Mouse (Mus musculus): ENCODE data around the gene Gh.
A peak's percentile ranks its signal among the peaks of the same experiment; 100 is the strongest.

Gene Gh

DNA sequence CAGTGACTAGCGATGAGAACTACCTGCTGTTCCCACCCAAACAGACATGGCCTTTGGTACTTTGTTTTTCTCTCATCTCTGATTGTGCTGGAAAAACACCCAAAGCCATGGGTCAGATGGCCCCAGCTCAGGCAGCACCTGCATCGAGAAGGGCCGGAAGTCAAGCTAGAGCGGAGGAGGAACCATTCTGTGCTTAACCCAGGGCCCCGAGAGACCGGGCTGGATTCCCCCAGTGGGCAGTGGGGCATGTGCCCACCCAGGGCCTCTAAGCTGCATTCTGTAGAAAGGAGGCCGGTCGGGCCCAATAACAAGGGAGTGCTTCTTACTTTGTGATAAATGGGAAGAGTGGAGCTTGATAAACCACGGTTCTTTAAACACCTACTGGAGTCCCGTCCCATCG lies 6.5 kb upstream of the Gh start:
- no peak for DNase-seq (ENCODE audit: low spot score in 2 of 2)

DNA sequence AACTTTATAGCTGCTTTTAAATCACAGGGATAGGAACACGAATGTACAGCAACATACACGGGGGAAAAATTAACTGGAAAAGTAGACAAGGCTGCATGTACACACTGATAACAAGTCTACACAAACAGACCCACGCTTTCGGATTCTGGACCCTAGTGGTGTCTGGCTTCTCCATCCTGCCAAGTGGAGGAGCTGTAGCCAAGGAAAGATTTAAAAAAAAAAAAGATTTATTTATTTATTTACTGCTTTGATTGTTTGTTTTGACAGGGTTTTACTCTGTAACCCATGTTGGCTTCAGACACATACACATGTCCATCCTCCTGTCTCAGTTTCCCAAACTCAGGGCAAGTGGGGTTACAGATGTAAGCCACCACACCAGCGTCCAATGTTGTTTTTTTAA lies 5.8 kb upstream of the Gh start:
- no peak for DNase-seq (ENCODE audit: low spot score in 2 of 2)

DNA sequence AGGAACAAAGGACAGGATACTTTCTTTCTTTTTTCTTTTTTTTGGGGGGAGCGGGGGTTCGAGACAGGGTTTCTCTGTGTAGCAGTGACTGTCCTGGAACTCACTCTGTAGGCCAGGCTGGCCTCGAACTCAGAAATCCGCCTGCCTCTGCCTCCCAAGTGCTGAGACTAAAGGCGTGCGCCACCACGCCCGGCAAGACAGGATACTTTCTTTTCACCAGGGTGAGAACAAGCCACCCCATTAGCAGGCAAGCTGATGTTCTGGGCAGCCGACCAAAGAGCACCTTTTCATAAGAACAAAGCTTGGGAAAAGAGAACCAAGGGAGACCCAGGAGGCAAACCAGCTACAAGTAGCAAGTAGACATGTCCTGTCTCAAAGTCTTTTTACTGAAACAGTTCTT lies 5.1 kb upstream of the Gh start:
- no peak for DNase-seq (ENCODE audit: low spot score in 2 of 2)

GRCm38 (mm10) chr11:106306065-106306385 lies 4.4 kb upstream of the Gh start:
- no peak for DNase-seq (ENCODE audit: low spot score in 2 of 2)

DNA sequence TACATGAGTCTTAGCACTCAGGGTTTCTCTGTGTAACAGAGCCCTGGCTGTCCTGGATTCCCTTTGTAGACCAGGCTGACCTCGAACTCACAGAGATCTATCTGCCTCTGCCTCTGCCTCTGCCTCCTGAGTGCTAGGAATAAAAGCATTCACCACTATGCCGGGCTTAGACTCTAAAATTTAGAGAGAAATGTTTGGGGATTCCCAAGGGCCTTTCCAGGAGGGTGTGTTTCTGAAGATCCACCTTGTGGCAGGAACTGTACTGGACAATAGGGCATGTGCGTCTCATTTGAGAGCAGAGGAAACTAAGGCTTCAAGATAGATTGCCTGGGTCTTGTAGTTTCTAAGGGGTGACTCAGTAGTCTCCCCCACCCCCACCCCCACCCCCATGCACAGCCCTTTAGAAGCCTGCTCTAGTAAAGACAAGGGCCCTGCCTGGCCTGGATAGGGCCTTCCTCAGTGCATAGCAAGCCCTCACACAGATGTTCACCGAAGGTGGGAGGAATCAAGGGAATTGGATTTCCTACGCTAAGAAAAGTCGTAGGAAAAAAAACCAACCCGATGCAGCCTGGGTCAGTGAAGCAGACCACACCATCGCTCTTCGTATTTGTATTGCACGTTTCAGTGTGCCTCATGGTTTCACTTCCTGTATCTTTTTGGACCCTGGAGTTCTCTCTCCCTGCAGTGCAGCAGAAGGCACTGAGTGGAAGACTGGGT lies 3.8 kb upstream of the Gh start:
- no peak for DNase-seq (ENCODE audit: low spot score in 2 of 2)

DNA sequence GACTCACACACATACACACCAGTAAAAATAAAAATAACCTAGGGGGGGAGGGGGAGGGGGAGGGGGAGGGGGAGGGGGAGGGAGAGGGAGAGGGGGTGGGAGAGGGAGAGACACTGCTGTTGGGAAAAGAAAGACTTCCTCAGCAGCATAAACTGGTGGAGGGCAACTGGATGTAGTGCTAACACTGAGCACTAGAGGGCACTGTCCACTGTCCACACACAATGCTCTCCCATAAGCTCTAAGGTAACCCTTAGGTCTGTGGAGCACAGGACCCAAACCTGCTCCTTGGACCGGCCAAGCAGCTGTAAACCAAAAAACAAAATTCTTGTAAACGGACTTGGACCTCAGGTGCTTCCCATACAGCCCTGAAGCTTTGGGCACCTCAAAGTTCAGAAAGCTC lies 969 bp upstream of the Gh start:
- no peak for DNase-seq (ENCODE audit: low spot score in 2 of 2)

DNA sequence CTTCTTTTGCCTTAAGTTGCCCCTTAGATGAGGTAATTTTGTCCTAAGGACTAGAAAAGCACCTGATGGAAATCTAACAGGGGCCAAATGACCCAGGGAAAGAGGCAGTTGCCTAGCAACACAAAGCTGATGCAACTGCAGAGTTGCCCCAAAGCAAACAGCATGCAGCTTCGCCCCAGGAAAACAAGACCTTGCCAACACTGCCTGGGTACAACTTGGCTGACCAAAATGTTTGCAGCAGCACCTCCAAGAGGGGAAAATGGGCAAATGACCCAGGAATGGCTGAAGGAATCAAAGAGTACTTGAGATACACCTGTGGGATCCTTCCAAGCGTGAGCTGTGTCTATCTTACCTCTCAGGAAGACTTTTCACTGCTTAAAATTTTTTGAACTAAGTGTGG lies 9.8 kb downstream of the Gh start:
- no peak for DNase-seq (ENCODE audit: low spot score in 2 of 2)

DNA sequence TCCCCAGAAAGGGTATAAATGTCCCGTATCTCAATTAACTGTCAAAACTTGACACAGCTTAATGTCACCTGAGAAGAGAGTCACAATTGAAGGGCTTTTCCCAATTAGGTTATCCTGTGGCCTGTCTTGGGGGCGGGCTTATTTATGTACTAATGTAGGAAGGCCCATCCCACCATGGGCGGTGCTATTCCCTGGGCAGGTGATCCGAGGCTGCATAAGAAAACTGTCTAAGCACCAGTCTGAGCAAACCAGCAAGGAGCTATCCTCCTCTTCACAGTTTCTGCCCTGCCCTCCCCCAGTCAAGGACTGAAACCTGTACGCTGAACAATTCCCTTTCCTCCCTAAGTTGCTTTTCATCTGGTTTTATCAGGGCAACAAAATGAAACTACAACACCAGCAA lies 11.3 kb downstream of the Gh start:
- DNase-seq (ENCODE audit: low spot score in 2 of 2): no peak

- no peak for DNase-seq (ENCODE audit: low spot score in 2 of 2)
Observed at GRCm38 (mm10) chr11:106289369-106289768, 12.3 kb downstream of the Gh start.

GRCm38 (mm10) chr11:106286987-106287386 lies 14.7 kb downstream of the Gh start:
- no peak for DNase-seq (ENCODE audit: low spot score in 2 of 2)

DNA sequence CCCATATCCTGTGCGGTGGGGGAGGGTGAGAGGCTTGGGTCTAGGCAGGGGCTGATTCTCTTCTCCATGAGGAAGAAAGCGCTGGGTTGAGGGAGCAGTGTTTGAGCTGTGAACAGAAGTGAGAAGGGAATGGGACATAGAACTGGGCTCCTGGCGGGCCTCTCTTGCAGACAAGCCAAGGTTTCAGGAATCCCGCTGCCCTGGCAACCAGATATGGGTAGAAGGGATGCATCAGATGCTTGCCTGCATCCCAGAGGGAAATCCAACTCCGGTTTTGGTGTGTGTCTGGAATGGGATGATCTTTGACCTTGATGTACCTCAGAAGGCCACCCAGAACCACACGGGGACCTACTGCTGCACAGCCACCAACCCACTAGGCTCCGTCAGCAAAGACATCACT lies 15.5 kb downstream of the Gh start:
- DNase-seq (ENCODE audit: low spot score in 2 of 2): no peak

- DNase-seq (ENCODE audit: low spot score in 2 of 2): no peak
Observed at GRCm38 (mm10) chr11:106284126-106284525, 17.5 kb downstream of the Gh start.

DNA sequence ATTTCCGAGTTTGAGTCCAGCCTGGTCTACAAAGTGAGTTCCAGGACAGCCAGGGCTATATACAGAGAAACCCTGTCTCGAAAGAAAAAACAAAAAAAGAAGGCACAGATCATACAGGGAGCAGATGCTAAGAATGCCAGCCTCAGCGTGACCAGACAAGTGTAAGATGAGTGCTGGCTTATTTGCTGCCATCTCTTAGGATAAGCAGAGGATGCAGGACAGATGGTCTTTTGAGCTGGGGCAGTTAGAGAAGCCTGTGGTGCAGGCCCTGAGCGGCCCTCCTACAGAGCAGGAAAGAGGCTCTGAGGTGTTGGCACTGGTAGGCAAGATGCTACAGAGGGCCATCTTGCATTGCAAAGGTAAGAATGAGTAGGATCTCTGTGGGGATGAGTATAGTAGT lies 18.3 kb downstream of the Gh start:
- DNase-seq (ENCODE audit: low spot score in 2 of 2): no peak

- no peak for DNase-seq (ENCODE audit: low spot score in 2 of 2)
Observed at GRCm38 (mm10) chr11:106282452-106282851, 19.2 kb downstream of the Gh start.

DNA sequence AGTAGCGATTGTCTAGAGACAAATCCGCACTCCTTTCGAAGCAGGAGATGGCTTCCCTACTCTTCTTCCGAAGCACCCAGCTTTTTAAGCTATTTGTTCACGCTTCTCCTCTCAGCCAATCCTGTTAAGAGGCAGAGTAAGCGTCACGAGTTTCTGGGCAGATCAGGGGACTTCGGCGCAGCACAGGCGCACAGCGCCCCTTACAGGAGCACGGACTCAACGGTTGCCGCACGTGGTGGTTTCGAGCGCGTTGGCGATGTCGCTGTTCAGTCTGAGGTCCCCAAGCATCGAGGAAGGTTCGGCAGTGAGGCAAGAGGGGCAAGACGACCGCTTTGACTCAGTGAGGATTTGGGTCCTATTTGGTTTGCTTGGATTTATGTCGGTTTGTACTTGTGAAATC lies 25.2 kb downstream of the Gh start, which contains the start of gene Tcam1:
Gene Tcam1 (plus strand): TSS at position 219 of the 400 bp plus-strand sequence.
- peak; percentile 80 to 92 for DNase-seq (ENCODE audit: low spot score in 2 of 2)

DNA sequence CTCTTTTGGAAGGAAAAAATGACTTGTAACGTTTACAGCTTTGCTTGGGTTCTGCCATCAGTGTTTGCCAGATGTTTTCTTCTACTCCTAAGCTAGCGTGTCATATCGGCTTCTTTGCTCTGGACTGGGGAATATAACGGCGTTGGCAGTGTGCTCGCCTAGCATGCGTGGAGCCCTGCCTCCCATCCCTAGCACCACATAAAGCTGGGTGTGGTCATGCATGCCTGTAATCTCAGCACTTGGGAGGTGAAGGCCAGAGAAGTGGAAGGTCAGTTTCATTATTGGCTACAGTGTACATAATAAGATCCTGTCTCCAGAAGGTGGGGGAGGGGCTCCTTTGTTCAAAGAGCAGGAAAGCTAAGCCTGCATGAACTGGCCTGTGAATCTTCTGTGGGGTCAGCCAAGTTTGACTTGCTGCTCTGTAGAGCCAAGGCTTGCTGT lies 26.7 kb downstream of the Gh start:
- DNase-seq (ENCODE audit: low spot score in 2 of 2): no peak

- DNase-seq (ENCODE audit: low spot score in 2 of 2): no peak
Observed at GRCm38 (mm10) chr11:106274374-106274773, 27.3 kb downstream of the Gh start.

DNA sequence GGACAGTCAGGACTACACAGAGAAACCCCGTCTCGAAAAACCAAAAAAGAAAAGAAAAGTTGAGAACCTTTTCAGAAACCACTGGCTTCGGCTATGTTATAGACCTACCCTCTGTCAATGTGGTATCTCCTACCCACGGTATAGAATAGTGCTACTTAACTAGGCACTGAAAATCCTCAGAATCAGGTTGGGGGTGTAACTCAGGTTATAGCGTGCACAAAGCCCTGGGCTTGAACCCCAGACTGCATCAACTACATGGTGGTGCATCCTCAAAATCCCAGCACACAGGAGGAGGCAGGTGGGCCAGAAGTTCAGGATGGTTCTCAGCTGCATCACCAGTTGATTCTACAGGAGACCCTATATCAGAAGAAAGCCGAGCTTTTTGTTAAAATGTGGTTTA lies 27.9 kb downstream of the Gh start:
- no peak for DNase-seq (ENCODE audit: low spot score in 2 of 2)

DNA sequence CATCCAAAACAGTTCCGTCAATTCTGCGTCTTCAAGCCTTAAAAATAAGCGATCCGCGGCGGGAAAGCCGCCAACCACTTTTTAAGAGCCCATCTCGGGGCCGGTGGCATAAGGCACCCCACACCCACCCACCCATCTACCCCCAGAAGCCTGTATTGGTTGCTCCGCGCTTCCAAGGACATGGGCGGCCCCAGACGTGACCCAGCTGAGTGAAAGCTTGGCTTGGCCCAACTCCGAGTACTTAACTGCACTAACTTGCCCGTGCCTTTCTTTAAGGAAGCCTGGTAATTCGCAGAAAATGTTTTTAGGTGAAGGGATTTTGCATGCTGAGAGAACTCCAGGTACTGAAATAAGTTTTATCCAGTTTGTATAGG lies 28.4 kb downstream of the Gh start:
- no peak for DNase-seq (ENCODE audit: low spot score in 2 of 2)

DNA sequence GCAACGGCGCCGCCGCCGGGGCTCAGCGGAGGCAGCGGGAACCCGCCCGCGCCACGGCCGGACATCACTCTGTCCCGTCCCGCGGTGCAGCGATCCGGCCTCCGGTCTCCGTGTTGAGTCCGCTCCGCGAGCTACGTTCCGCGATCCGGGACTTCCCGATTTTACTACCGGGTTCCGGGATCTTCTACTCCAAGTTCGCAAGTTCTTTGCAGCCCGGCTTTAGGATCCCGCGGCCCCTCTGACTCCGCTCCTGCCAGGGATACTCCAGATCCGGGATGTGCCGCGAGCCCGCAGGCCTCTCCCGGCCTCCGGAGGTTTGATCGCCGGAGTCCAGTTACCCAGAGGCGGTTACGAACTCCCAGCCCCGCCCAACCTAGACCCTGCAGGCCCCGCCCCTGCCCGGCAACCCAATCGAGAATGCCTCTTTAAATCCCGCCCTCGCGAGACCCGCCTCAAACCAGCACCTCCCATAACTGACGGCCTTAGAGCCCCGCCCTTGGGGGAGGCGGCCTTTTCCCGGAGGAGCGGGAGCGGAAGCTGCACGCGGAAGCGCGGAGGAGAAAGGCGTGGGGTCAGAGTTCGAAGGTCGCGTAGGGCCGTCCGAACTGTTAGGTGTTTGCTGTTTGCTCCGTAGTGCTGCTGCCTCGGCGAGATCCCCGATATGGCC lies 28.9 kb downstream of the Gh start, which contains the start of gene Smarcd2:
Gene Smarcd2 (minus strand): TSS at position 329 of the 667 bp plus-strand sequence.
- peak; percentile 99 for DNase-seq (ENCODE audit: low spot score in 2 of 2)

GRCm38 (mm10) chr11:106271794-106272643 lies 29.6 kb downstream of the Gh start:
- no peak for DNase-seq (ENCODE audit: low spot score in 2 of 2)

- DNase-seq (ENCODE audit: low spot score in 2 of 2): no peak
Observed at GRCm38 (mm10) chr11:106271131-106271793, 30.4 kb downstream of the Gh start.
